Mouse (Mus musculus) layer of hippocampus, postnatal 14 days (tissue): ENCODE results near the gene Zfp975. TPM values are rescaled to one million over a fixed set of nuclear protein-coding genes. Genes with fewer than 3 reads are reported as not detected.
"Not testable (repeated sequence)": the region's sequence is repeated elsewhere in the genome, so short reads cannot be mapped to it uniquely, and the experiment has no call there.

Experiments used
- DNase-seq, 2 experiments: peaks; one replicate each; pipeline ENCODE4 v3.0.0; 2021 to 2022; ENCODE audit warnings: low spot score in 2 of 2, mixed read lengths in 1 of 2
- long read RNA-seq, 2 experiments: library from polyadenylated mRNA; stranded (forward); transcript quantifications; one replicate each; pipeline ENCODE4 v2.0.0; 2021
- total RNA-seq, 2 experiments: library from RNA; stranded (reverse); gene quantifications; 2 replicates each; pipeline ENCODE4 v1.2.3; 2021

The Zfp975 gene
- total RNA-seq = 1 to 10 TPM; 5.9 to 7.3 TPM
- long read RNA-seq, experiment 1, partial matches to known transcripts = 0 of 3 reads
- long read RNA-seq, experiment 1, other reads (novel, unspliced or antisense) = 0 of 3 reads
- long read RNA-seq, experiment 2, partial matches to known transcripts = 0 of 4 reads
- long read RNA-seq, experiment 2, other reads (novel, unspliced or antisense) = 2 of 4 reads

DNA sequence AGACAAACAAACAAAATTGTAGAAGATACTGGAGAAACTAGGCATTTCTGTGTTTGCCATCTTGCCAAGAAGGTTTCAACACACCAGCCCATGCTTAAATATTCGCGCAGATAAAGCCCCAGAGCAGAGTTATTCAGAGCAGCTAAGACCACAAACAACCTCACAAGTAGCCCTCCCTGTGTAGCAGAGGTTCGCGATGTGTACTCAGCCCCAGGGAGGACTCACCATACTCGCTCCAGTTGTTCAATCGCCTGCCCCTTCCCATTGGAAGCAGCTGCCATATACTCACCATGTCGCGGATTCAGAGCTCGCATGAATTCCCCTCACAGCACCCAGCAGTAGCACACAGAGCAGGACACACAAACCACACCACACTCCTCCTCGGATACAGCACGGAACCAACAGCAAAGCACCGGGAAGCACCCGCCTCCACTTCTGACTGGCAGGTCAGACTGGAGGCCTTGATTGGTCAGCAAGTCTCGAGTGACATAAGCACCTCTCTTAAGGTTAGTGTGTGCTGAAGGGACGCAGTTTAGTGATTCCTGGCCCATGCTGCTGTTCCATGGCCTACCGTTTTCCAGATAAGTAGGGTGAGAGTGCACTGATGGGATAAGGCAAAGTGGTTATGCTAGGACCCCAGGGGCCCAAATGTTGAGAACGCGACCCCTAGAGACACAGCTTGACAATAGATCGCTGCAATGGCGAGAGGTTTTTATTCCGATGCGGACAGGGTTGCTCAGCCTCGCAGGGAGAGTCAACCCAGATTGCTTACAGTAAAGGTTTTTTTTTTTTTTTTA lies at the start of gene Zfp975:
Gene Zfp975, minus strand, starts transcription at position 381 of the 797 bp plus-strand sequence.
- peak; percentile 80 to 90 for DNase-seq

DNA sequence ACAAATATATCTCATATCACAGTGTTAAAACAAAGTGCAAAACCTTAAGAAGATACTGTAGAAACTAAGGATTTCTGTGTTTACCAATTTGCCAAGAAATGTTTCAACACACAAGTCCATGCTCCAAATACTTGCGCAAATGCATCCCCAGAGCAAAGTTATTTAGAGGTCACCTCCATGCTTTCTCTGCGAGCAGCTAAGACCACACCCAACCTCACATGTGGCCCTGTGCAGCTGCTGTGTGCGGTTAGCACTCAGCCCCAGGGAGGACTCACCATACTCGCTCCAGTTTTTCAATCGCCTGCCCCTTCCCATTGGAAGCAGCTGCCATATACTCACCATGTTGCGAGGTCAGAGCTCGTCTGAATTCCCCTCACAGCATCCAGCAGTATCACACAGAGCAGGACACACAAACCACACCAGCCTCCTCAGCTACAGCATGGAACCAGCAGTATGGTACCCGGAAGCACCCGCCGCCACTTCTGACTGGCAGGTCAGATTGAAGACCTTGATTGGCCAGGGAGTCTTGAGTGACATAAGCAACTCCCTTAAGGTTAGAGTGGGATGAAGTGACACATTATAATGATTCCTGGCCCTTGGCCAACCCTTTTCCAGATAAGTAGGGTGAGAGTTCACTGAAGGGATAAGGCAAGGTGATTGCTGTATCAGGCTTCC lies 46.1 kb upstream of the Zfp975 start:
- DNase-seq = no peak

DNA sequence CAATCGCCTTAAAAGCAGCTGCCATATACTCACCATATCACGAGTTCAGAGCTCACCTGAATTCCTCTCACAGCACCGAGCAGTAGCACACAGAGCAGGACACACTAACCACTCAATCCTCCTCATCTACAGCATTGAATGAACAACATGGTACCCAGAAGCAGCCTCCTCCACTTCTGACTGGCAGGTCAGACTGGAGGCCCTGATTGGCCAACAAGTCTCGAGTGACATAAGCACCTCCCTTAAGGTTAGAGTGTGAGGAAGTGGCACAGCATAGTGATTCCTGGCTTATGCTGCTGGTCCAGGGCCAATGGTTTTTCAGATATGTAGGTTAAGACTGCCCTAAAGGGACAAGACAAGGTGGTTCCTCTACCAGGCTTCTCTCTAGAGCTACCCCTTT lies 34.4 kb upstream of the Zfp975 start, which contains the start of gene Gm17067:
Gene Gm17067, minus strand, starts transcription at position 101 of the 400 bp plus-strand sequence.
- DNase-seq = not testable (repeated sequence)

DNA sequence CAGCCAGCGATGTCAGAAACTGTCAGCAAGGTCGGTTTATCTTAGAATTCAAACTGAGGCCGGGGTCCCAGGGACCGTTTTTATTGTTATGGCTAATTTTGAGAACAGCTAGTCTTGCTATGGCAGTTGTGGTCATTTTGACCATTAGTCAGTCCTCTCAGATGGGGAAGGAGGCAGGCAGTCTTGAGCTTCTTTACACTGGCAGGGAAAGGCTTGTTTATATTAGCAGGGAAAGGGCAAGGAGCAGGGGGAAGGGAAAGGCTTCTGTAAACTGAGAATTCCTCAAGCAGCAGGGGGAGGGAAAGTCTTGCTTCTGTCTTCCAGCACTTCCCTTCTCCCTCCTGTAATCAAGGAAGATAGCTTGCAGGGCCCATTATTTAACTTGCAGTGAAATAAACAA lies 709 bp upstream of the Zfp975 start:
- peak in 1 of 2 experiments; percentile 6 for DNase-seq

DNA sequence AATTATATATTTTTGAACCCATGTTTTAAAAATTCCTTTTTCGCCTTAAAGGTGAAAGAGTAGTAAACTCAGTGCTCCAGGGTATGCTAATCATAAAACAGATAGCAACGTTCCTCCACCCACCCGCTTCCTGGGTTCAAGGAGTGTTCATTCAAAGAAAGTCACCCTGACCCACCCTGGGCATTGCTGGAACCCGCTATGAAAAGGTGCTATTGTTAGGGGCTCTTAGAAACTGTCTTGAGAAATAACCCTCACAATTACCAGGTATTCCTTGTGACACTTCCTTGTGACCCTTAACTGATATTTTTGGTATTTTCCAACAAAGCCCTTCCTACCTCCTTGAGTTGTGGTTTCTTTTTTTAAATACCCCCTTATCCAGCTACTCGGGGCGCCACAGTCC lies 12.5 kb downstream of the Zfp975 start:
- DNase-seq = not testable (repeated sequence)

DNA sequence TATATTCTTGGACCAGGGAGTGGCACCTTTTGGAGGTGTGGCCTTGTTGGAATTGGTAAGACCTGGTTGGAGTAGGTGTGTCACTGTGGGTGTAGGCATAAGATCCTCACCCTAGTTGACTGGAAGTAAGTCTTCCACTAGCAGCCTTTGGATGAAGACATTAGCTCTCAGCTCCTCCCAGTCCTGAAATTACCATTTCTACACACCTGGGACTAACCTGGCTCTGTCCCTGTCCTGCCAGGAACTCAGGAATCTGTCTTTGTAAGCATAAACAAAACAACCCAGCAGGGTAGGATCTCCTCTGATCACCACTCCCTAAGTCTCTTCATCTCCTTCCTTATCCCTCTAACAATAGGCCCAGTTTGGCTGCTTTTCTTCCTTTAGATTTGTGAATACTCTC lies 12.9 kb downstream of the Zfp975 start:
- DNase-seq = not testable (repeated sequence)

DNA sequence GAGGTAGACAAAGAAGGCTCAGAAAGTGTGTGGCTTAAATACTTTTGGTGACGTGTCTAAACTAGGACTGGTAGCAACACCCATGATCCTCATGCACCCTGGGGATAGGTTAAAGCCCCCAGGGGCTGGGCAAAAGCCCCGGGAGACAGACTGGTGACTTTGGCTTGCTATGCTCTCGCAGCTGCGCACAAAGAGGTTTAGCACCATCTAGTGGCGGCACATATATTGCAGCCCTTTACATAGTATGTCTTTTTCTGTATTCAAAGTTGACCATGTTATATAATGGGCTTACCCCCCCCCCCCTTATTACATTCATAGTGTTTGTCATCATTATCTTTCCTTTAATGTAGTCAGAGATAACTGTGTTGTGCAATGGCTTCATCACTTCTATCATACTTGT lies 32.4 kb downstream of the Zfp975 start:
- DNase-seq = not testable (repeated sequence)

DNA sequence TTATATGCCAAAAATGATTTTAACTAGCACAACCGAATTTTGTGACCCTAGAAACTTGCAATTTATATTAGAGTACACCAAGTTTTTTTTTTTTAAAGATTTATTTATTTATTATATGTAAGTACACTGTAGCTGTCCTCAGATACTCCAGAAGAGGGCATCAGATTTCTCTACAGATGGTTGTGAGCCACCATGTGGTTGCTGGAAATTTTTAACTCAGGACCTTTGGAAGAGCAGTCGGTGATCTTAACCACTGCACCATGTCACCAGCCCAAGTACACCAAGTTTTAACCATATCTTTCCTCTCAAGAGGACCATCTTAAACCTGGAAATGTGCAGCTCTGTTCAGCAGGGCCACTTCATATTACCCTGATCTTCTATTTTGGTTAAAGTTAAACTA lies 37.3 kb downstream of the Zfp975 start:
- DNase-seq = not testable (repeated sequence)

DNA sequence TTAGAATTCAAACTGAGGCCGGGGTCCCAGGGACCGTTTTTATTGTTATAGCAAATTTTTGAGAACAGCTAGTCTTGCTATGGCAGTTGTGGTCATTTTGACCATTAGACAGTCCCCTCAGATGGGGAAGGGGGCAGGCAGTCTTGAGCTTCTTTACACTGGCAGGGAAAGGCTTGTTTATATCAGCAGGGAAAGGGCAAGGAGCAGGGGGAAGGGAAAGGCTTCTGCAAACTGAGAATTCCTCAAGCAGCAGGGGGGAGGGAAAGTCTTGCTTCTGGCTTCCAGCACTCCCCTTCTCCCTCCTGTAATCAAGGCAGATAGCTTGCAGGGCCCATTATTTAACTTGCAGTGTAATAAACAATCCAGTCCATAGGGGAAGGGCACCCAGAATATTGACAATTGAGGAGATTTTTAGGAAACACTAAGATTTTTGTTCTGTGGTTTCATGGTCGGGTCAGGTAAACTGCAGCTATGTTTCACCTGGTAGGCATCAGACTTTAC lies 49.4 kb downstream of the Zfp975 start:
- DNase-seq = not testable (repeated sequence)

DNA sequence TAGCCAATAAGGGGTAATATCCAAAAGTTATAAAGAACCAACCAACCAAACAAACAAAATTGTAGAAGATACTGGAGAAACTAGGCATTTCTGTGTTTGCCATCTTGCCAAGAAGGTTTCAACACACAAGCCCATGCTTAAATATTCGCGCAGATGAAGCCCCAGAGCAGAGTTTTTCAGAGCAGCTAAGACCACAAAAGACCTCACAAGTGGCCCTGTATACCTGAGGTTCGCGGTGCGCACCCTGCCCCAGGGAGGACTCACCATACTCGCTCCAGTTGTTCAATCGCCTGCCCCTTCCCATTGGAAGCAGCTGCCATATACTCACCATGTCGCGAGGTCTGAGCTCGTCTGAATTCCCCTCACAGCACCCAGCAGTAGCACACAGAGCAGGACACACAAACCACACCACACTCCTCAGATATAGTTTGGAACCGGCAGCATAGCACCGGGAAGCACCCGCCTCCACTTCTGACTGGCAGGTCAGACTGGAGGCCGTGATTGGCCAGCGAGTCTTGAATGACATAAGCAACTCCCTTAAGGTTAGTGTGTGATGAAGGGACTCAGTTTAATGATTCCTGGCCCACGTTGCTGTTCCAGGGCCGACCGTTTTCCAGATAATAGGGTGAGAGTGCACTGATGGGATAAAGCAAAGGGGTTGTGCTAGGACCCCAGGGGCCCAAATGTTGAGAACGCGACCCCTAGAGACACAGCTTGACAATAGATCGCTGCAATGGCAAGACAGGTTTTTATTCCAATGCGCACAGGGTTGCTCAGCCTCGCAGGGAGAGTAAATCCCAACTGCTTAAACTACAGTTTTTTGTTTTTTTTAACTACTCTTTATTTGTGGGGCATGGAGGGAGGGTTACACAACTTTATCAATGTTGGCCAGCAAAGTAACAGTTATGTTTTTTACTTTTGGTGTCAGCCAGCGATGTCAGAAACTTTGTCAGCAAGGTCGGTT lies 50.1 kb downstream of the Zfp975 start, which contains the start of gene Zfp976:
Gene Zfp976, minus strand, starts transcription at position 437 of the 964 bp plus-strand sequence.
- DNase-seq = peak; percentile 66 to 73

DNA sequence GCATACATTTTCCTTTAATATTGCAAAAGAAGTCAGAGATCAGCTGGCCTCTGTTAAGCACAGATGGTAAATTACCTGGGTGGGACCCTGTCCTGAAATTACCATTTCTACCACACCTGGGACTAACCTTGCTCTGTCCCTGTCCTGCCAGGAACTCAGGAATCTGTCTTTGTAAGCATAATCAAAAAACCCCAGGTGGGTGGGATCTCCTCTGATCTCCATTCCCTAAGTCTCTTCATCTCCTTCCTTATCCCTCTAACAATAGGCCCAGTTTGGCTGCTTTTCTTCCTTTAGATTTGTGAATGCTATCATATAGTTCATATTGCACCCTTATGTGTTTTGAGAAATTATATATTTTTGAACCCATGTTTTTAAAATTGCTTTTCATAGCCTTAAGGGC lies 61.5 kb downstream of the Zfp975 start:
- DNase-seq = not testable (repeated sequence)

Other genes starting within 250 kb of the Zfp975 start
- gene 4933421I07Rik, start 244.6 kb downstream of the Zfp975 start, total RNA-seq = not detected
- gene Zfp141, start 187.0 kb downstream of the Zfp975 start, total RNA-seq = 10 to 100 TPM; 20.1 to 21.9 TPM
- not detected for gene Gm21028, start 114.2 kb downstream of the Zfp975 start, total RNA-seq
- gene Zfp977, start 100.2 kb downstream of the Zfp975 start, total RNA-seq = 1 to 10 TPM; 3.6 TPM
- 1 to 10 TPM; 4.9 to 5.1 TPM for gene Zfp976, start 50.2 kb downstream of the Zfp975 start, total RNA-seq
- not detected for gene Gm17067, start 34.3 kb upstream of the Zfp975 start, total RNA-seq
- gene Vmn2r62, start 100.8 kb upstream of the Zfp975 start, total RNA-seq = not detected
- under 1 TPM; 0.30 to 0.33 TPM for gene Gm2381, start 174.5 kb upstream of the Zfp975 start, total RNA-seq
- gene Vmn2r63, start 241.1 kb upstream of the Zfp975 start, total RNA-seq = not detected